Mouse (Mus musculus) frontal cortex, postnatal 25 days (tissue): ENCODE measurements around the gene Eif1ax.
"Not testable (repeated sequence)": the region's sequence is repeated elsewhere in the genome, so short reads cannot be mapped to it uniquely, and the experiment has no call there.

Source experiments
- DNase-seq, 2 experiments: peaks; one replicate each; pipeline ENCODE4 v3.0.0; 2022; ENCODE audit warnings: low spot score in 2 of 2

Eif1ax gene

DNA sequence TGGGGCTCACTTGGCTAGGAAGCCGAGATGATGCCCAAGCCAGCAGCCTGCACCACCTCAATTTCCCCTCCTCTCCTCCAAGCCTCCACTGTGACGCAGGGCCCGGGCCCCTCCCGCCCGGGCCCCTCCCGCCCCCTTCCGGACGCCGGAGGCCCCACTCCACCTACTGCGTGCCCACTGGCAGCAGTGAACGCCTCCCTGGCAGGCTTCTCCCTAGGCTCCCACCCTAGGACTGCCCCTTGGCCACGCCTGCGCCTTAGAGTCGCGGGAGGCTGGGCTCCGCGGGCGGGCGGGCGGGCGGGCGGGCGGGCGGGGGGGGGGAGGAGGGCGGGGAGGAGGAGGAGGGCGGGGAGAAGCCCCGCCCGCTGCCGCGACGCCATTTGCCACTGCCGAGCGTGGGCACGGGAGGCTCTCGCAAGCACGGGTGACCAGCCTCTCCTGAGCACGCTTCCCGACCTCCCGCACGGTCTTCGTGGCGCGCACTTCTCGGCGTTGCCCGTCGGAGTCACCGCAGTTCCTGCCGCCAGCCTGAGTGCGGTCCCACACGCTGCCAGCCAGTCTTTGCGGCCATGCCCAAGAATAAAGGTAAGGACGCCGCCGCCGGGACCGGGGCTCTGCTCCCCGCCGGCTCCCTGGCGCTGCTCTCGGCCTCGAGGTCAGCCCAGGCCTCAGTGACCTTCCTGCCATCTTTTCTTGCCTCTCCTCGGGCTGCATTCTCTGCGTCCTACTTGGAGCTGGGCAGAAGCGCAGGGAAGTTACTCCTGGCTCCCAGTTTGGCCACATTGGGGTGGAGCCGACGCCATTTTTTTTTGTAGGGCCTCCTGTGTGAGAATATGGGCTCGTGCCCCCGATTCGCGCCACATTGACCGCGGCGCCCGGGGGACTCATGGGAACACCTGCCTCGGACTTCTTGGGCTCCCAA lies at the start of gene Eif1ax:
Gene Eif1ax, plus strand, starts transcription at position 348 of the 922 bp plus-strand sequence.
- peak; percentile 9 to 10 for DNase-seq

- DNase-seq = no peak
Measured at GRCm38 (mm10) chrX:159364506-159364905, 7.5 kb upstream of the Eif1ax start.

GRCm38 (mm10) chrX:159372753-159373144 lies 771 bp downstream of the Eif1ax start:
- peak in 1 of 2 experiments; percentile 5 for DNase-seq

DNA sequence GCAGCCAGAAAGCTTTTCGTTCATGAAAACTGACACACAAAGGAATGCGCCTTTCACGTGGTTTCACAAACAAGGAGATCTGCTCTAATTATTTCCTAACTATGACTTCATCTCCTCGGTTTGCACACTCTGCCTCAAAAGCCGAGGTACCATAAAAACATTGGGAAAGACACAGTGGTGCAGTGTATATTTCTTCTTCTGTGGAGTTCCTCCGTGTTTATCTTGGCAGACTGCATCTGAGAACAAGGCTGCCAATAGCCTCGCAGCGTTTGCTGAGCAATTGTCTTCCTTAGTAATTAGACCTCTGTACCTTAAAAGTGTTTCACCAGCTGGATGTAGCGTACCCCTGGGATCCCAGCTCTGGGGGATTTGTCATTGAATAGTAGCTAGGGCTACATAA lies 15.1 kb downstream of the Eif1ax start:
- DNase-seq = no peak

GRCm38 (mm10) chrX:159388953-159389352 lies 17.0 kb downstream of the Eif1ax start:
- no peak for DNase-seq

DNA sequence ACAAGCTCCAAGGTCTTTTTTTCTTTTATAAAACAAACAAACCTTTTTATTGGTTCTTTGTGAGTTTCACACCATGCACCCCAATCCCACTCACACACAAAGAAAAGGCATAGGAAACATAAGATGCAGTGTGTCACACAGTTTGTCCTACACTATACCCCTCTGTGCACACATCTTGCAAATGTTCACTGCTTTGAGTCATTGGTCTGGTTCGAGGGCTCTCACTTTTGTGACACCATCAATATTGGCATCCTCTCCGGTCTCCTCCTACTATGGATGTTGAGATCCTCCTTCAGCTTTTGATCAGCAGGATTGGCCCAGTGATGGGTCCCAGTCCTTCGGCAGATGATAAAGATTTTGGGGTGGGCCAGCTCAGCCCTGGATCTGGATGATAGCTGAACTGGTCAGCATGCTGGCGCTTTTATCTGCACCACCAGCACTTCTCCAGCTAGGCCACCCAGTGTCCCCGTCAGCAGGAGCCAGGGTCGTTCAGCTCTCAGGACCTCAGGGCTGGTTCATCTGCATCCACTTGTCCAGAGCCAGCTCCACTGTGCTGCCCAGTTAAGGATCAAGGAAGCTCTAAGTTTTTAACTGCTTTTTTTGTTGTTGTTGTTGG lies 18.5 kb downstream of the Eif1ax start:
- DNase-seq = no peak

DNA sequence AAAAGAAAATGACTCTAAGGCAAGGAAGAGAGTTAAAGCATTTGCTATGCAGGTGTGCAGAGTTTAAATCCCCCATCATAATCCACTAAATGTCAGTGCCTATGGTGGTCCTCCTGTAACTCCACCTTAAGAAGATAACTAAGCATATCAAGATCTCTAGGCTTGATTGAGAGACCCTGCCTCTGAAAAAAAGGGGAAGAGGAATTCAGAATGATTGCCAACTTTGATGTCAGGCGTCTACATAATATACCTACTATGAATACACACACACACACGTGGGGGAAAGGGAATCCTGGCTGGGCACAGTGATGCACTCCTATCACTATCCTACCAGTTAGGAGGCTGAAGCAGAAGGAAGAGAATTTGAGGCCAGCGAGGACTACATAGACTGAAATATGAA lies 19.3 kb downstream of the Eif1ax start:
- DNase-seq = no peak

DNA sequence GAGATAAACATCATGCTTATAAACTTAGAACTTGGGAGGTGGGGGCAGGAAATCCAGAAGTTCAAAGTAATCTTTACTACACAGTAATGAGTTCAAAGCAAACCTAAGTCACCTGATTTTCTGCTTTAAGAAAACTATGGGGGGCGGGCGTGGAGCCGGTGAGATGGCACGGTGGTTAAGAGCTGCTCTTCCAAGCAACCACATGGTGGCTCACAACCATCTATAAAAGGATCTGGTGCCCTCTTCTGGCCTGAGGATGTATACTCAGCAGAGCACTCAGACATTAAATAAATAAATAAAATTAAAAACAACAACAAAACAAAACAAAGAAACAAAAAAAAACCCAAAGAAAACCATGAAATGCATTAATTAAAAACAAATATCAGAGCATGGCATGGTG lies 37.3 kb downstream of the Eif1ax start:
- peak in 1 of 2 experiments; percentile 7 for DNase-seq

DNA sequence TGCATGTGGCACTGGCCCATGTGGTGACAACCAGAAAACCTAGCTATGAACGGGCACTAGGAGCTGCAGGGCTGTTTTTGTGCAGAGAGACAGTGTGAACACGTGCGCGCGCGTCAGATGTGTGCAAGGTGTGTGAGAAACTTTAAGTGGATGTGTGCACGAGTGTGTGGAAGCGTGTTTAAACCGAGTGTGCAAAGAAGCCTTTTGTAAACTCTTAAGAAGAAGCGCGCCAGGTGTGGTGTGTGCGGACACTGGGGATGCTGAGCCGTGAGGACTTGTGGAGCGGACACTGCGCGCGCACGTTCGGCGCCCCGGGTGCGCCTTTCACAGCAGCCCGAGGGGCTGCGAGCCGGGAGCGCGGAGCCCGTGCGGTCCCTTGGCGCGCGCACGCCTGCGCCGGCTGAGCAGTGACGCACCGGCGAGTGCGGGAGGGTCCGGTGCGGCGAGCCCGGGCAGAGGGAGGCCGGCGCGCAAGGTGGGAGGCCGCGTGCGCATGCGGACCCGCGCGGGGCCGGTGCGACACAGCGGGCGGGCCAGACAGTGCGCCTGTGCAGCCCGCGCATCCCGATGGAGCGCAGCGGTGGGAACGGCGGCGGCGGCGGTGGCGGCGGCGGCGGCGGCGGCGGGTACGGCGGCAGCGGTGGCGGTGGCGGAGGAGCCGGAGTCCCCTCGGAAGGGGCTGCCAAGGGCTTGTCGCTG lies 42.3 kb downstream of the Eif1ax start, which contains the start of gene Map7d2:
Gene Map7d2, plus strand, starts transcription at position 443 of the 699 bp plus-strand sequence.
- peak; percentile 14 to 15 for DNase-seq

DNA sequence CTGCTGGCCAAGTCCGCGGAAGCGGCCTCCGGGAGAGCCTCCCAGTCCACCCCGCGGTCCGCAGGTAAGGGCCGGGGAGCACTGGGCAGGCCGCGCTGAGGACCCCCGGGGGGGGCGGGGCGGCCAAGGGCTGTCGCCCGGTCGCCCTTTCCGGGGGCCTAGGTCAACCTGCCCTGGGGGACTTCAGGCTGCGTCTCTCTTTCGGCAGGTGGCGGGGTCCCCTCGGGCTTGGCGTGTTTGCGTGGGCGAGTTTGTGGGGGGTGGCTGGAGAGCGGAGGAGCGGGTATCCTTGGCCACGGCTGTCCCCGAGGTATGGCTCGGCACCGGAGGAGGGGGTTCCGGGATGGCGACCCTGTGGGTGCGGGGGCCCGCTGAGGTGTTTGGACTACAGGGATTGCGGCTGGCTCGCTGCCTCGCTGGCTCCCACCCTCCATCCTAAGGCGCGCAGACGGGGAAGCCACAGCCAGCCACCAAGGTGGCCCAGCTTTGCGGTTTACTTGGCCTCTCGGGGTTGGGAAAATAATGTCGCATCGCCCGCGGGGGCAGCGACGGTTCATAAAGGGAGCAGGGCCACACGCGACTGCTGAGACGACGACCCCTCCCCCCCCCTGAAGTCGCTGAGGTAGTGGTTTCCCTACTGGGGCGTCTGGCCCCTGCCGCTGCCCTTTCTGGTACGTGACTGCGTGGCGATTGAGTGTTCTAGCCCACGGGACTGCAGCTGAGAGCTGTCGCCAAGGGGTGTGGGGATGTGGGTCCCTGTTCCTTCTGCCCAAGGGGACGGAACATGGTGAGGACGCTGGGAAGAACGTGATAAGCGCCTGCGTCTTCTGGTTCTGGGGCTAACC lies 43.1 kb downstream of the Eif1ax start:
- DNase-seq = peak in 1 of 2 experiments; percentile 10

DNA sequence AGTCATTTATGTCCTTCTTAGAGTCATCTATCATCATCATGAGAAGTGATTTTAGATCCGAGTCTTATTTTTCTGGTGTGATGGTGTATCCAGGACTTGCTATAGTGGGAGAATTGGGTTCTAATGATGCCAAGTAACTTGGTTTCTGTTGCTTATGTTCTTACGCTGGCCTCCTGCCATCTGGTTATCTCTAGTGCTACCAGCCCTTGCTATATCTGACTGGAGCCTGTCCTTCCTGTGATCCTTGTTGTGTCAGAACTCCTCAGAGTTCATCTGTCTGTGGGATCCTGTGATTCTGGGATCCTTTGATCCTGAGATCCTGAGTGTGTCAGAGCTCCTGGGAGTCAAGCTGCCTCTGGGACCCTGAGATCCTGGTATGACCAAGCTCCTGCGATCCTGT lies 58.5 kb downstream of the Eif1ax start:
- DNase-seq = not testable (repeated sequence)
